Comparison of ENCODE assay signal across 13 mouse cellular contexts in genomic region chr17:12832231-12832630, GRCm38 (mm10). TPM values are rescaled to one million over a fixed set of nuclear protein-coding genes. Genes with fewer than 3 reads are reported as not detected.
DNase-seq lines count a peak whose midpoint lies in the region; TF ChIP-seq lines count a peak whose summit lies in the region.
"Had no signal": no experiment of that assay in that cellular context is flagged by ENCODE, and none has a peak within 500 bp of the region (broad histone marks: within the 10 kb centered on the region; RNA-seq: fewer than 3 reads in every experiment).

No protein-coding gene starts in this region.

- H3K4me3 ChIP-seq in kidney, adult 2 months (ENCODE audit: insufficient read depth, low read depth, low read length) = no peak overlapping the region
- H3K4me3 ChIP-seq: forebrain, embryonic 13.5 days had no signal

- peaks cover 13% of the 10 kb centered on the region for H3K4me1 ChIP-seq in kidney, adult 2 months (ENCODE audit: control insufficient read depth, insufficient read depth, low read length)
- H3K4me1 ChIP-seq: forebrain, embryonic 13.5 days had no signal

- intact Hi-C loops in gastrocnemius, postnatal 14 days (cut with DNase I; ENCODE audit: low total_unique reads) = no loop called here

- no peaks in the 10 kb centered on the region for H3K27me3 ChIP-seq in kidney, adult 2 months (replicated peaks; ENCODE audit: control insufficient read depth, insufficient read depth, low read length)
- H3K27me3 ChIP-seq: forebrain, embryonic 13.5 days had no signal

- H3K27ac ChIP-seq in kidney, adult 2 months (ENCODE audit: insufficient read depth, low read depth, low read length) = peak overlapping the region; percentile 65
- H3K27ac ChIP-seq: forebrain, embryonic 13.5 days; macrophage had no signal

- no peak for TF ChIP-seq POLR2A in kidney, adult 2 months (IDR thresholded peaks at IDR 0.05; ENCODE audit: low read depth, low read length)

- 52% methylated on average over 3 of the region's 3 CpGs for WGBS in kidney, adult 2 months

- H3K36me3 ChIP-seq in kidney, adult 2 months (ENCODE audit: control insufficient read depth, insufficient read depth, low read length) = no peaks in the 10 kb centered on the region

- TF ChIP-seq CTCF in kidney, adult 2 months (conservative IDR thresholded peaks at IDR 0.05; ENCODE audit: insufficient read depth, insufficient read length, low read depth, low read length) = no peak

- peak; percentile 49 for DNase-seq in kidney, adult 2 months
- DNase-seq in kidney, adult 18-20 months = no peak
- DNase-seq in adrenal gland, postnatal 10 days = peak; percentile 87
- DNase-seq in gastrocnemius, postnatal 14 days = peak; percentile 33
- DNase-seq in lung, postnatal 25 days (ENCODE audit: low spot score) = peak; percentile 38
- no peak for DNase-seq in right cerebral cortex, postnatal 14 days
- DNase-seq in right cerebral cortex, postnatal 36 days (ENCODE audit: low spot score in 2 of 2) = no peak
- no peak for DNase-seq in B cell, adult 2 months

RNA-seq across cellular contexts. Expression of gene Mas1, which starts 35.7 kb away (rescaled TPM):
- polyA plus RNA-seq in kidney, adult 2 months (2012; rRNA removed) = 0.48 and 1.4 TPM in 2 replicates
- under 1 TPM in 1 of 2 experiments, not detected in 1; 0.60 TPM for total RNA-seq in adrenal gland, postnatal 10 days (2021)
- under 1 TPM; 0.18 to 0.90 TPM for total RNA-seq in gastrocnemius, postnatal 14 days (2021)
- total RNA-seq: common myeloid progenitor, adult 5-6 weeks; ES-E14; neutrophil, adult 5-6 weeks had no signal
- polyA plus RNA-seq: forebrain, embryonic 13.5 days; macrophage had no signal

RNA-seq across cellular contexts. Expression of gene Mrgprh, which starts 43.6 kb away (rescaled TPM):
- 0.31 and 0.52 TPM in 2 replicates for polyA plus RNA-seq in kidney, adult 2 months (2012; rRNA removed)
- total RNA-seq in adrenal gland, postnatal 10 days (2021) = under 1 TPM; 0.27 to 0.58 TPM
- 1 to 10 TPM; 1.8 to 2.1 TPM for total RNA-seq in gastrocnemius, postnatal 14 days (2021)
- total RNA-seq: common myeloid progenitor, adult 5-6 weeks; ES-E14; neutrophil, adult 5-6 weeks had no signal
- polyA plus RNA-seq: forebrain, embryonic 13.5 days; macrophage had no signal

Comparison
In these comparisons a context has a peak if more than half of its experiments do, and no peak if none do; other contexts are left out.
1. DNase-seq: peak in kidney, adult 2 months (single experiment), adrenal gland, postnatal 10 days (single experiment), gastrocnemius, postnatal 14 days (single experiment) and lung, postnatal 25 days (single experiment); none in kidney, adult 18-20 months (single experiment), right cerebral cortex, postnatal 14 days (single experiment), right cerebral cortex, postnatal 36 days (0 of 2) and B cell, adult 2 months (0 of 2).